Mouse (Mus musculus): Measurements from ENCODE around the gene Wdr20rt.

GRCm38 (mm10) chr12:65189213-65189612 is 36.1 kb upstream of the Wdr20rt start:
- TF ChIP-seq CTCF (IDR thresholded peaks at IDR 0.05; ENCODE audit: control insufficient read depth, insufficient read depth, low read length) (no peak), POLR2A (IDR thresholded peaks at IDR 0.05; ENCODE audit: borderline replicate concordance, control insufficient read depth, low read depth, low read length) (no peak)

Measured in bone marrow, adult 2 months (tissue).